Mouse (Mus musculus): ENCODE measurements at regions not wholly inside any gene's neighbourhood (a gene's known extent, or its start where the extent isn't known, plus 50 kb on each side); places are given as distances from the start of the nearest gene placed in this dataset.

DNA sequence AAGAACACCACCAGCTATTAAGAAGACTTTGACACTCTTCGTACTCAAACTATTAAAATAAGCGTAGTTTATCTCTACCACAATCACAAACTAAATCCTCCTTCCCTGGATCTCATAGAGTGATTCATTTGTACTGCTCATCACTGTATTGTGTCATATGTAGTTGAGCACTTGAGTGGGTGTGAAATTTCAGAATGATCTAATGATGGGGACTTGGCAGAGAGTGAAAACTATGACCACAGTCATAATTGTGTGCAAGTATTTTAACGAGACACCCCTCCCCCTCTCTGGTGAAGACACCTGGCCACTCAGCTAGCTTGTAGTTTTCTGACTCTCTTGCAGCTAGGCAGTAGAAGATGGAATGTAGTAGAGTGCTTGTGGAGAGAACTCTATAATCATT is 80.2 kb upstream of the Cxcr4 start:
- TF ChIP-seq CTCF (IDR thresholded peaks at IDR 0.05; ENCODE audit: borderline replicate concordance, insufficient read depth, low read length) (no peak), POLR2A (IDR thresholded peaks at IDR 0.05; ENCODE audit: low read depth, low read length) (no peak)
